Mouse (Mus musculus): ENCODE measurements at regions not wholly inside any gene's neighbourhood (a gene's known extent, or its start where the extent isn't known, plus 50 kb on each side); places are given as distances from the start of the nearest gene placed in this dataset.

DNA sequence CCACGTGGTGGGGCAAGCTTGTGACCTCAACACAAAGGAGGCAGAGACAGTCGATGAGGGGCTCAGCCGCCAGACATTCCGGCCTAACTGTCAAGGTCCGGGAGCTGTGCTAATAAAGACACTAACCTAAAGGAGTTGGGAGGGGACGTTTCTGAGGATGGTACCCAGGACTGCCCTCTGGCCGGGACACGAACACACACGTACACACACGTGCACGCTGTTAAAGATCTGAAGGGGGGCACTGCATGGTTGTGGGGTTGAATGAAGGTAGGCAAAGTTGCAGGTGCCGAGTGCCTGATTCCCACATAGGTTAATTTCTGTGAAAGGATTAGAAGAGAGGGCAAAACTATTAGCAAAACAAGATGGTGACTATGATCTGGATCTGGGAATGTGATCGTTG, 65.4 kb upstream of the Mitf start:
- DNase-seq, result no peak

DNA sequence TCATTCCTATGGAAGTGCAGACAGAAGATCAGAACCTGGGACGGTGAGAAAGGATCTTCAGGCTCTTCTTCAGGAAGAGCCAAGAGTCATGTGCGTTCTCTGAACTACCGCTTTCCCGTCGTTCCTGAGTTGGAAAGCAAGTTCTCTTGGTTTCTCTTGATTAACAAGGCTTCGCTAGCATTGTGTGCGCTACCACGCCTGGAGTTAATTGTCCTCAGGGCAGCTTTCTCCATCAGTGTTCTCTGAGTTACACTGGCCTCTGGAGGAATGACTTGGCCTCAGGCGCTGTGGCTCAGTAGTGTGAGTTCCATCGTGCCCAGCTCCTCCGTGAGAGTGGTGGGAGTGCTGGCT, 66.0 kb upstream of the Mitf start:
- no peak for DNase-seq

- DNase-seq, result peak; percentile 77 to 78
These were observed 66.6 kb upstream of the Mitf start for GRCm38 (mm10) chr6:97740107-97740850.

DNA sequence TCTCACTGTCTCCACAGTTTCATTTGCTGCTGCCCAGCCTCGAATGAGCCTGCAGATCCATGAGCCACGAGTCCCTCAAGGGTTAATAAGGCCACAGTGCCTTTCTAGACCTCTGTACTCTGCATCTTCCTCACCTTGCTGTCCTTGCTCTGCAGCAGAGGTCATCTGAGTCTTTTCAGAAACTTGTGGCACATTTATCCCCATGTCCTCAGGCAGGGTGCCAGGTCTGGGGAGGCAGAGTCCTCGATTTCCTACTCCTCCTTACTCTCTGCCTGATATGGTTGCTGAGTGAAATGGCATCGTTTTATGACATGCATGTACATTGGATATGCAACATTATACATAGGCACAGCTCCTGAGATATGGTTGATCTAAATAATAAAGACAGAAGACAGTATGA, 68.0 kb upstream of the Mitf start:
- DNase-seq, result no peak

DNA sequence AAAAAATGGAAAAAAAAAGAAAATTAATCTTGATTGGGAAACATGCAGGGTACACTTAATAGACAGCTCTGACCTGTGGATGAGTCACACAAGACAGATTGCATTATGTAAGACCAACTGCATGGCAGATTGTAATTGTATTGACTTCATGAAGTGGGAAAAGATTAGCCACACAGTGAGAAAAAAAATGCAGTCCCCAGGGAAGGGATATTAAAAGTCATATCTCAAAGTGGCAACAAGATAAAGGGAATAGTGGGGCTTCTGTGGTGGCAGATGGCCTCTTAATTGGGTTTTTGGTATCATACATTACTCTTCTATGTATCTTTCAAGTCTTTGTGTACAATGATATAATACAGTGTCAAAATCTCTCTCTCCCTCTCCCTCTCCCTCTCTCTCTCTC, 76.0 kb upstream of the Mitf start:
- DNase-seq, result no peak

- no peak for DNase-seq
These were observed 88.5 kb upstream of the Mitf start for GRCm38 (mm10) chr6:97718184-97718910.

DNA sequence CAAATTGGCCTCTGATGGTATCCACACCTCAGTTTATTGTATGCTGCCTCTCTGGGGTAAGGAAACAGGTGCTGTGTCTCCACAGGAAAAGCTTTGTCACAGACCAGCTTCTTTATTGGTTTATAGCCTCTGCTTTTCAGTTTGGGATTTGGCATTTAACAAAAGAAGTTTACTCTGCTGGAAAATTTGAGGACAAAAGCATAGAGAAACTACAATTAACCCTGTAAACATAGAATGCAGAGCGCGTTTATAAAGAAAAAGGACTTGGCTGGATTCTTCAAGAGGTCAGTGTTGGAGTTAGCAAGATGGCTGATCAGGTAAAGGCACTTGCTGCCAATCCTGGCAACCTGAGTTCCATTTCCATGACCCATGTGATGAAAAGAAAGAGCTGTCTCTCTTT, 90.1 kb upstream of the Frmd4b start:
- no peak for DNase-seq

DNA sequence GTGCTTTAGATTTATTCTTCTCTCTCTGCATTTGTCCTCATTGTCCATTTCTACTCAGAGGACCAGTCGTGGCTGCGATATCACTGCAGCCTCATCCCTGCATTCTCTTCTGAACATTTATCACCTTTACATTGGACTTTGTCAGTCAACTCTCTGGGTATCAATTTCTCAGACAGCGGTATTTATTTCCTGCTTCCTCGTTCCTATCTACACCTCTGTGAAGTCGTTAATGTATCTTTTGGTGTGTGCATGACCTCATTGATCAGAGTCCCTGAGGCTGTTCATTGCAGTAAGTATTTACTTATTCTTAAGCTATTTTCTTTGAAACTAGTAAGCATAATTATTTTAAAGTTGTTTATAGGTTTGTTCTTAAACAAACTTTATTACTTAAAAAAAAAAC, 87.0 kb upstream of the Frmd4b start:
- DNase-seq, result no peak

DNA sequence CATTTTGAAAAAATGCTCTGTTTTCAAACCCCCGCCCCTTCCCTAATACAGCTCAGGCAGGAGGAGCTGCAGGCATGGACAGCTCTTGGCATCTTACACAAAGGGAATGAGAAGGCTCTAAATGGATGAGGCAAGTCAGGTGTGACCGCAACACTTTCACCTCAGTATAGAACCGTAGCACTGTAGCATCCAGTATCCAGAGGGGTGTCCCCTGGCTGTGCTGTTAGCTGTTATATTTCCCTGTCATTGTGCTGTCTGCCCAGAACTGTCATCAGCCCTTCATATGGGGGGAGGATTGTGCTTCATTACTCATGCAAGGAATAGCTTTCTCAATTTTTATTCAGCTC, 82.4 kb upstream of the Frmd4b start:
- DNase-seq, result no peak

DNA sequence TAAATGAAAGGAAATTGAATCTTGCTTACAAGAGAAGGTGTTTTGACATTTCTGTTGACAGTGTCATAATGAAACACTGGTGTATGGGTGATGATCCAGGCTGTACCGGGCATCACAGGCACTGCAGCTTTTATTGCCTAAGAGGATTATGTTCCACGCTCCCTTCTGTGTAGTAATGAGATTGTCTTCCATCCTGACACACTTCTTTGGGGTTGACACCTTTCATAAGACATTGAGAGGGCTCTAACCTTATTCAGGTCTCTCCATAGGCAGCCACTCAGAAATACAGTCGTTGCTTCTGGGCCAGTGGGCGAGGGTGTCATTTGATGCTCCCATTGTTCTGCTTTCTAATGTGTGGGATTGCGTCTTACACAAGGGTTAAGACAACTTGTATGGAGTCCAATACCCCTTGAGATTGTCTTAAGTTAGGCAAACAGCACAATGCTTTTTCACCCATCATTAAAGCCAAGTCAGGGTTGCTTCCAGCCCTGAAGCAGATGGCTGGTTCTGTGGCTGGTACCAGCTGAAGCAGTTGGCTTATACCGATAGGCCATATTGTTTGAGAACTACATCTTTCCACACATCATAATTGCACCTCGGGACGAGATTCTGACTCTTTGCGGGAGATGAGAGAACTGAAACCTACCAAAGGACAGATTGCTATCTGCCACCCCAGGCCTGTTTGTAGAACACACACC, 81.9 kb upstream of the Frmd4b start:
- no peak for DNase-seq

- no peak for DNase-seq
These were observed 75.9 kb upstream of the Frmd4b start for GRCm38 (mm10) chr6:97693281-97693680.

DNA sequence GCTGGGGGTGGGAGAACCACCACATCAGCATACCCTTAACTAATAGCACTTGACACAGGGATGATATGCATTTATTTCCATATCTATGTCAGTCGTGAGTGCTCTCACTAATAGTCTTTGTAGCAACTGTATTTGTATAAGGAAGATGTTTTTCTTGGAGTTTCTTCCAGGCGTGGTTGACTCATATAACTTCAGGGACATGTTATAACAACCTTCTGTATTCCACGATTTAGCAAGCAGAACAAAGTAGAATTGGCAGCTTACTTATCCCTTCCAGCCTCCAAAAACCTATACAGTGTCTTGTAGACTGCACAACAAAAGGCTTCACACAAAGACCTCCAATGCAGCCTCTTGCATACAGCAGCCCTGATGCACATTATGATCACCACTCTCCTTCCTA, 73.8 kb upstream of the Frmd4b start:
- DNase-seq, result no peak

GRCm38 (mm10) chr6:97684335-97684734, 67.0 kb upstream of the Frmd4b start:
- no peak for DNase-seq

DNA sequence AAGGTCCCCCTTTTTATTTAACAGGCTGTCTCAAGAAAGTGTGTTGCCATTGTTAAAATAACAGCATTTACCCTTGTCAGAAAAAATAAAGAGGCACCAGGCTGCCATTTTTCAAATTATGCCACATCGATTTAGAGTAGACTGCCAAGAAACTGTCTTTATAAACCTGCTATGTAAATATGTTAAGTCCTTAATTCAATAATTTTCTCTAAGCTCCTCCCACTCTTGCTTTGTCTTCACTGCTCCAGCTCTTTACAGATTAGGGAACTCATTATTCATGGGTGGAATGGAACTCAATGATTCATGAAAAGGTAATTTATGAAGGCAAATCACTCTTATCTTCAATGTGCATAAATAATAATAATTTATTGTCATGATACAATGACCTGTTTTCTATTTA, 64.9 kb upstream of the Frmd4b start:
- DNase-seq, result no peak

- DNase-seq, result no peak
These were observed 57.9 kb upstream of the Frmd4b start for GRCm38 (mm10) chr6:97675181-97675756.

- peak; percentile 12 to 14 for DNase-seq
These were observed 49.7 kb upstream of the Frmd4b start for GRCm38 (mm10) chr6:97666818-97667629.

All from kidney, postnatal 4 days (tissue).